Mouse (Mus musculus) myocyte (in vitro differentiated cells): ENCODE data around the gene Hsf2bp.

Source experiments
- MYOG ChIP-seq, 3 experiments: IDR thresholded peaks; one replicate each; pipeline ENCODE4 v1.6.1; 2011; ENCODE audit warnings: control low read depth in 2 of 3, low read depth in 2 of 3, mild to moderate bottlenecking in 2 of 3; ENCODE audit not compliant: insufficient read length in 2 of 3, control insufficient read depth in 1 of 3, insufficient read depth in 1 of 3
- POLR2A ChIP-seq: IDR thresholded peaks from one replicate; pipeline ENCODE4 v1.6.1; 2011; ENCODE audit warnings: low read depth, mild to moderate bottlenecking, control low read depth, moderate library complexity; ENCODE audit not compliant: insufficient read length
- SRF ChIP-seq: IDR thresholded peaks from one replicate; pipeline ENCODE4 v1.6.1; 2011; ENCODE audit warnings: low read depth; ENCODE audit not compliant: control insufficient read depth, insufficient read length
- USF1 ChIP-seq: IDR thresholded peaks from one replicate; pipeline ENCODE4 v1.6.1; 2011; ENCODE audit warnings: low read depth, mild to moderate bottlenecking, control low read depth, moderate library complexity

GRCm38 (mm10) chr17:31965623-31966022, 70.5 kb downstream of the Hsf2bp start:
- no peak for TF ChIP-seq SRF
- no peak for TF ChIP-seq USF1
- no peak for TF ChIP-seq POLR2A
- TF ChIP-seq MYOG (IDR thresholded peaks at IDR 0.05; ENCODE audit: control insufficient read depth in 1 of 3, insufficient read depth in 1 of 3, insufficient read length in 2 of 3, low read depth in 2 of 3) = no peak
